Mouse (Mus musculus) central nervous system, embryonic 14 days (tissue): Measurements from ENCODE around the gene Odam. TPM values are rescaled to one million over a fixed set of nuclear protein-coding genes. Genes with fewer than 3 reads are reported as not detected.

ENCODE experiments used
- polyA plus RNA-seq: library from polyadenylated mRNA; depleted of rRNA; stranded (reverse); fragments of >200 nt; gene quantifications from 2 replicates; pipeline ENCODE4 v1.2.3, GENCODE M21; 2012; rRNA removed

Odam gene
- not detected in 2 replicates for polyA plus RNA-seq

DNA sequence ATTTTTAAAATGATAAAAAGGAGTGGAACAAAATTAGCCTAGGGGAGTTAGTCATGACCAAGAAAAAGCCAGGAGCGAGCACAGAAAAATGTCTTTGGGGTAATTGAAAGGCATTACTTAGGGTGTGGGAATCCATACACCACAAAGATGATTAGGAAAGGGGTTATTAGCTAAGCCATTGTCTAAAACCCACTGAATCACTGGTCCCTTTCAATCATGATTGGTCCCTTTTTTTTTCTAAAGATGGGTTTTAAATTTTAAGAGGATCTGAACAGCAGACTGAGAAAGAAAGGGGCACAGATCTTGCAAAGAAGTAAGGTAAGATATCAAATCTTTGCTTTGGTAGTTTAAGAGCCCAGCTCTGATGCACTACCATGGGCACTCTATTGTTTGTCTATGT lies at the start of gene Odam:
Odam (plus strand) TSS at position 301 of the 400 bp plus-strand sequence.

DNA sequence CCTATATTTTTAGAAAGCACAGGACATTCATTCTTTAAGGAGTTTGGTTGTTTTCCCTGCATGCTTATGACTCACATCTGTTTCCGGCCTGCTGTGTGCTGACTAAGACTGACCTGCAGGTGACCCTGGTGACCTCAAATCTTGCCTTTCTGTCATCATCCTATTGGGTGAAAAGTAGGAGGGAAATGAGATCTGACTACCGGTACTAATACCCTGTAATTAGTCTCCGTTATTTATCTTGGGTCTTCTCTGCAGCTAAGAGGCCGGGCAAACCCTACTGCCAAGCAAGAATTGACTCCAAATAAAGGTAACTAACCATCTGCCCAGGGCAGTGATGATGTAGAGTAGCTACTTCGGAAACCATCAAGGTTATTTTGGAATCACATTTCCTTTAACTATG lies 40.5 kb downstream of the Odam start, which contains the start of gene Csn3:
Csn3 (plus strand) TSS at position 208 of the 400 bp plus-strand sequence.

Other genes starting within 250 kb of the Odam start
- not detected in 2 replicates for gene Csn1s1, start 218.8 kb upstream of the Odam start, polyA plus RNA-seq
- not detected in 2 replicates for gene Csn2, start 185.4 kb upstream of the Odam start, polyA plus RNA-seq
- not detected in 2 replicates for gene Csn1s2a, start 110.5 kb upstream of the Odam start, polyA plus RNA-seq
- not detected in 2 replicates for gene Csn1s2b, start 76.9 kb upstream of the Odam start, polyA plus RNA-seq
- gene Prr27, start 59.3 kb upstream of the Odam start, polyA plus RNA-seq: not detected in 2 replicates
- gene Csn3, start 40.5 kb downstream of the Odam start, polyA plus RNA-seq: 0.08 TPM in 1 of 2 replicates, not detected in the other
- gene 2310003L06Rik, start 84.4 kb downstream of the Odam start, polyA plus RNA-seq: not detected in 2 replicates
- not detected in 2 replicates for gene Gm28434, start 84.5 kb downstream of the Odam start, polyA plus RNA-seq
- gene Cabs1, start 94.4 kb downstream of the Odam start, polyA plus RNA-seq: not detected in 2 replicates
- not detected in 2 replicates for gene Smr3a, start 117.5 kb downstream of the Odam start, polyA plus RNA-seq
- not detected in 2 replicates for gene Smr2, start 201.5 kb downstream of the Odam start, polyA plus RNA-seq
- gene Gm11116, start 226.5 kb downstream of the Odam start, polyA plus RNA-seq: not detected in 2 replicates